Mouse (Mus musculus) gastrocnemius, postnatal 36 days (tissue): ENCODE results near the gene Igf1. TPM values are rescaled to one million over a fixed set of nuclear protein-coding genes. Genes with fewer than 3 reads are reported as not detected.

Source experiments
- DNase-seq, 2 experiments: peaks; one replicate each; pipeline ENCODE4 v3.0.0; 2022
- intact Hi-C: fragments of 180-260 bp; cut with DNase I; formaldehyde crosslinking; loops from one replicate; pipeline ENCODE4 v1.15.1; 2025
- total RNA-seq, 2 experiments: library from RNA; stranded (reverse); gene quantifications; 2 replicates each; pipeline ENCODE4 v1.2.3; 2021

The Igf1 gene
- total RNA-seq, 2 experiments from 2014 or later = 18.4 to 31.9 TPM

- intact Hi-C loops = no loop called here
- no peak for DNase-seq
These were observed 34.2 kb downstream of the Igf1 start for GRCm38 (mm10) chr10:87892256-87892655.

- DNase-seq = no peak
- intact Hi-C loops = no loop called here
These were observed 35.2 kb downstream of the Igf1 start for GRCm38 (mm10) chr10:87893272-87893671.

- intact Hi-C loops = no loop called here
- no peak for DNase-seq
These were observed 36.5 kb downstream of the Igf1 start for GRCm38 (mm10) chr10:87894461-87895120.

GRCm38 (mm10) chr10:87895351-87895750 lies 37.3 kb downstream of the Igf1 start:
- intact Hi-C loops = no loop called here

GRCm38 (mm10) chr10:87897331-87897730 lies 39.3 kb downstream of the Igf1 start:
- DNase-seq = no peak
- intact Hi-C loops = no loop called here

More at GRCm38 (mm10) chr10:87895351-87895750, 37.3 kb downstream of the Igf1 start:
- DNase-seq = no peak

- intact Hi-C loops = no loop called here
- DNase-seq = no peak
These were observed 40.8 kb downstream of the Igf1 start for GRCm38 (mm10) chr10:87898826-87899225.

- peak; percentile 44 to 57 for DNase-seq
- intact Hi-C loops = no loop called here
These were observed 43.9 kb downstream of the Igf1 start for GRCm38 (mm10) chr10:87901916-87902315.

- no peak for DNase-seq
- intact Hi-C loops = no loop called here
These were observed 46.3 kb downstream of the Igf1 start for GRCm38 (mm10) chr10:87904324-87904723.

GRCm38 (mm10) chr10:87905087-87905486 lies 47.0 kb downstream of the Igf1 start:
- intact Hi-C loops = no loop called here
- no peak for DNase-seq

GRCm38 (mm10) chr10:87906121-87906520 lies 48.1 kb downstream of the Igf1 start:
- intact Hi-C loops = no loop called here
- DNase-seq = no peak

GRCm38 (mm10) chr10:87906757-87907307 lies 48.8 kb downstream of the Igf1 start:
- no peak for DNase-seq
- intact Hi-C loops = no loop called here

GRCm38 (mm10) chr10:87913852-87914251 lies 55.8 kb downstream of the Igf1 start:
- intact Hi-C loops = no loop called here
- no peak for DNase-seq

- DNase-seq = no peak
- intact Hi-C loops = no loop called here
These were observed 56.9 kb downstream of the Igf1 start for GRCm38 (mm10) chr10:87914932-87915331.

- no peak for DNase-seq
- intact Hi-C loops = no loop called here
These were observed 57.7 kb downstream of the Igf1 start for GRCm38 (mm10) chr10:87915782-87916181.

- no peak for DNase-seq
- intact Hi-C loops = no loop called here
These were observed 64.2 kb downstream of the Igf1 start for GRCm38 (mm10) chr10:87922263-87922662.

- intact Hi-C loops = no loop called here
- no peak for DNase-seq
These were observed 68.5 kb downstream of the Igf1 start for GRCm38 (mm10) chr10:87926564-87926963.

GRCm38 (mm10) chr10:87927131-87927609 lies 69.1 kb downstream of the Igf1 start:
- peak in 1 of 2 experiments; percentile 39 for DNase-seq
- intact Hi-C loops = no loop called here

GRCm38 (mm10) chr10:87948192-87948591 lies 90.1 kb downstream of the Igf1 start:
- DNase-seq = no peak
- intact Hi-C loops = no loop called here

GRCm38 (mm10) chr10:87971536-87971935 lies 113.5 kb downstream of the Igf1 start:
- intact Hi-C loops = no loop called here
- DNase-seq = no peak

- intact Hi-C loops = no loop called here
- no peak for DNase-seq
These were observed 116.0 kb downstream of the Igf1 start for GRCm38 (mm10) chr10:87973911-87974631.

GRCm38 (mm10) chr10:87985375-87985774 lies 127.3 kb downstream of the Igf1 start:
- intact Hi-C loops = no loop called here
- DNase-seq = no peak

- intact Hi-C loops = no loop called here
- no peak for DNase-seq
These were observed 128.1 kb downstream of the Igf1 start for GRCm38 (mm10) chr10:87986201-87986600.
